Mouse (Mus musculus) central nervous system, embryonic 14 days (tissue): Measurements from ENCODE around the gene Wdr73. TPM values are rescaled to one million over a fixed set of nuclear protein-coding genes. Genes with fewer than 3 reads are reported as not detected.

ENCODE experiments used
- polyA plus RNA-seq: library from polyadenylated mRNA; depleted of rRNA; stranded (reverse); fragments of >200 nt; gene quantifications from 2 replicates; pipeline ENCODE4 v1.2.3, GENCODE M21; 2012; rRNA removed

Wdr73 gene
- polyA plus RNA-seq: 32.5 and 33.7 TPM in 2 replicates

DNA sequence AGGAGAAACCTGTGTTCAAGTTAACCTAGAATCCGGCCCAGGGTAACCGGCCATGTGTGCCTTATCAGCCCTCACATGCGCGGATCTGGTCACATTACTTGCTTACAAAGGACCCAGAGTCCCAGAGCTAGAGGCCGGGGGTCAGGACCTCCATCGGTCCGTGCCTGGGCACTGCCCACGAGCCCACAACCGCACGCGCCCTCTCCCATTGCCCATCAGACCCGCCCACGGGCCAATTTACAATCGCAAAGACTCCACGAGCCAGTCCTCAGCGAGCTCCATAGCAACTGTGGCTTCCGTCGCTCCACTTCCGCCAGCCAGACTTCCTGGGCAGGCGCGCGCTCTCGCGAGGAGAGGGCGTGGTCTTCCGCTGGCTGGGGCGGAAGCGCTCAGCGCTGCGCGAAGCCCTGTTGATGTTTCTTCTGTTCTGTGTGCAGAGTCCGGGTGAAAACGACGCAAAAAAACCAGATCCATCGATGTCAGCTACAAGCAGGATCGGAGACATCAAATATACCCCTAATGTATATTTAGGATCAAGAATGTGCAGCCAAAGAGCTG is at the start of gene Wdr73:
Wdr73 (minus strand) TSS at position 326 of the 558 bp plus-strand sequence.

DNA sequence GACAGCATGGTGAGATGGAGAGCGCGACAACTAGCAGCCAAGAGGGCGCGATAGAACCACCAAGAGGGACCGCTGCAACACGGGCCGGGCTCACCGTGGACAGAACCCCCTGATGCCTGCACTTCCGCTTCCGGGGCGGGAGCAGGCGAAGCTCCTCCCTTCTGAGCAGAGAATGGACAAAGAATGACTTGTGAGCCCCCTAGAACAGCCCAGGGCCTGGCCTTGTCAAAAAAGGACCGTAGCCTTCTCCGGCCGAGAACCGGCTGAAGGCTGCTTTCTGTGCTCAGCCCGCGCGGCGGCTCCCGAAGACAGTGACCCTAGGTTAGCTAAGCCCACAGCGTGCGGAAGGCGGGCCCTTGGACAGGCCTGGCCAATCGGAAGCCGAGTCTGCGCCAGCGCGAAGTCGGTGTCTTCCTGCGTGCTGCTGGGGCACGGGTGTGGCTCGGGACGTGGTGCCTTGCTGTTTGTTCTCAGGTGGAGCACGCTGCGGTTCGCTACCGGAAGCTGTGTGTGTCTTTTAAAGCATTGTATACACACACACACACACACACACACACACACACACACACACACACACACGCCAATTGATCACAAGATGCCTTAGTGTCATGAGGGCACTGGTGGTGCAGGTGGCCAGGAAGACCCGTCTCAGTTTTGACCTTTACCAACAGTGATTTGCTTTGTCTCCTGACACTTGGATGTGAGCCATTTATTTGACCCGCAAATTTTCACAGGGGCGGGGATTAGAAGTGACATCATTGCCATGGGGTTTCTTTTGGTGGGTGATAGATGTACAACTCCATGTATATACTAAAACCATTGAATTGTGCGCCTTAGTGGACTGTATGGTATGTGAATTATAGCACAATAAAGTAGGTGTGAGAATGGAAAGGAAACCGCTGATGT is 46.6 kb upstream of the Wdr73 start, which contains the start of gene Sec11a:
Sec11a (minus strand) TSS at position 336 of the 906 bp plus-strand sequence.

DNA sequence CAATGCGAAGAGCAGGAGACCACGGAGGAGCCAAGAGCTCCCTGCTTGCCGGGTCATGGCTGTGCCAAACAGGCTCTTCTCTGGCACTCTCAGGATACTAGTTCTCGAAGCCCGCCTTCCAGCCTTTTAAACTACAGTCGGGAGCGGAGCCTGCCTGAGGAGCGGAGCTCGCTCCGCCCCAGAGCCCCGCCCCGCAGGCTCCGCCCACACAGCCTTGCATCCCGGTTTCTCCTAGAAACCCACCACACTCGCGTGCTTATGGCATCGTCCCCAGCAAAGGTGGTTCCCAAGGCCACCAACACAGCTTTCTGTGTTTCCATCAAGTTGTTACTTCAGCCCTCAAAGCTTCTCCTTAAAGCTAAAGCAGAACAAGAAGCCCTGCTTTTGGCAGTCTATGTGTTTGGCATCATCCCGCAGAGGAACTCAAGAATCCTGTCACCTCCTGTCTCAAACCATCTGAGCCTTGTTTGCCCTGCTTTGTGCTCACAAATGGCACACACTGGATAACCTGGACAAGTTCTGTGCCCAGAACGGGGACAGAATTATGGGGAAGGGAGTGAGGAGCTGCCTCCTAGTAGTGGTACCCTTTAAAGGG is 3.9 kb upstream of the Wdr73 start, which contains the start of gene Nmb:
Nmb (minus strand) TSS at position 156 of the 595 bp plus-strand sequence.

DNA sequence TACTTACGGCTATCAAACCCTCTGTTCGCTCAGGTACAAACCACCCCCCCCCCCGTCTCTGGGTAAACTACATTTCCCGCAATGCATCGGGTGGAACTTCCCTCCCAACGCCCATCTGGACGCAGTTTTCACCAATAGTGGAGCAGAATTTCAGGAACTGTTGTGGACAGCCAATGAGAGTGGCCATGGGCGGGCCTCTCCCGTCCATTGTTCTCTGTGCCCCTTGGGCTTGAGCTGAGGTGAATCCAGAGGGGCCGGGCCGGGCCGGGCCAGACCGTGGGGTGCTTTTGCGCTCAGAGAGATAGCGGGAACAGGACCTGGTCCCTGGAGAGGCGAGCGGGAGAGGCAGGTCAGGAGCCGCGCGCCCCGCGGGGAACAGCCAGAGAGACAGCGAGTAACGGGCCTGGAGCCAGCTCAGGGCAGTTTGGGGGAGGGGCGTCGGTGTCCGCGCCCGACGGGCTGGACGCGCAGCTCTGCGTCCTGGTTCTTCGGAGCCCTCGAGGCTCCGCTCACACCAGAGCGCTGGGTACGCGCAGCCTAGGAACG is 40.3 kb downstream of the Wdr73 start, which contains the start of gene Zscan2:
Zscan2 (plus strand) TSS at position 192 of the 546 bp plus-strand sequence.

Other genes starting within 250 kb of the Wdr73 start
- gene Crtc3, start 212.4 kb downstream of the Wdr73 start, polyA plus RNA-seq: 11.4 and 14.0 TPM in 2 replicates
- 24.8 and 30.0 TPM in 2 replicates for gene Iqgap1, start 75.3 kb downstream of the Wdr73 start, polyA plus RNA-seq
- gene Zscan2, start 40.3 kb downstream of the Wdr73 start, polyA plus RNA-seq: 36.5 and 36.8 TPM in 2 replicates
- gene Nmb, start 3.8 kb upstream of the Wdr73 start, polyA plus RNA-seq: 11.1 and 13.0 TPM in 2 replicates
- gene Sec11a, start 46.5 kb upstream of the Wdr73 start, polyA plus RNA-seq: 113 and 135 TPM in 2 replicates
- gene Zfp592, start 92.4 kb upstream of the Wdr73 start, polyA plus RNA-seq: 19.0 and 20.7 TPM in 2 replicates
- 0.07 and 0.53 TPM in 2 replicates for gene Alpk3, start 156.3 kb upstream of the Wdr73 start, polyA plus RNA-seq
- 0.04 and 0.09 TPM in 2 replicates for gene Slc28a1, start 213.5 kb upstream of the Wdr73 start, polyA plus RNA-seq